Mouse (Mus musculus) limb, embryonic 15.5 days (tissue): ENCODE results near the gene Cwc25. TPM values are rescaled to one million over a fixed set of nuclear protein-coding genes. Genes with fewer than 3 reads are reported as not detected.

ENCODE experiments used
- ATAC-seq: fragments of 200-750 bp; cut with Nextera tagmentation; 2 replicates; pipeline ENCODE4 v1.8.0; 2017; ENCODE audit warnings: low read depth, moderate TSS enrichment; ENCODE audit not compliant: insufficient number of reproducible peaks, low FRiP score, low TSS enrichment
- H3K27ac ChIP-seq: fragments of 300-500 bp; sonication (generic); 2 replicates; pipeline ENCODE4 v1.5.1; 2015; ENCODE audit warnings: moderate library complexity, mild to moderate bottlenecking, inconsistent platforms
- H3K27me3 ChIP-seq: fragments of 300-500 bp; sonication (generic); 2 replicates; pipeline ENCODE4 v1.6.1; 2015; ENCODE audit warnings: inconsistent platforms
- H3K36me3 ChIP-seq: fragments of 300-500 bp; sonication (generic); 2 replicates; pipeline ENCODE4 v1.6.1; 2015; ENCODE audit warnings: inconsistent platforms
- H3K4me1 ChIP-seq: fragments of 300-500 bp; sonication (generic); 2 replicates; pipeline ENCODE4 v1.6.1; 2015; ENCODE audit warnings: inconsistent platforms
- H3K4me2 ChIP-seq: fragments of 300-500 bp; sonication (generic); 2 replicates; pipeline ENCODE4 v1.6.1; 2015; ENCODE audit warnings: mild to moderate bottlenecking, inconsistent platforms
- H3K4me3 ChIP-seq: fragments of 300-500 bp; sonication (generic); 2 replicates; pipeline ENCODE4 v1.5.1; 2015; ENCODE audit warnings: mild to moderate bottlenecking, inconsistent platforms
- H3K9ac ChIP-seq: fragments of 300-500 bp; sonication (generic); 2 replicates; pipeline ENCODE4 v1.6.1; 2015; ENCODE audit warnings: inconsistent platforms
- H3K9me3 ChIP-seq: fragments of 300-500 bp; sonication (generic); 2 replicates; pipeline ENCODE4 v1.6.1; 2016; ENCODE audit warnings: inconsistent platforms
- WGBS: fragments of 180-500 bp; shearing (Covaris S2); methylation state at CpG from one replicate; pipeline ENCODE4 v1.1.7; 2015; 5-methylcytosine and 5-hydroxymethylcytosine counted together
- polyA plus RNA-seq: library from polyadenylated mRNA; unstranded; fragments of >200 nt; fragmentation: Nextera tagmentation; extraction: Ambion mirVana; gene quantifications from 2 replicates; pipeline ENCODE4 v1.2.1, GENCODE M21; 2015

Cwc25 gene
- polyA plus RNA-seq, 1 experiment from 2014 or later, result 19.1 TPM

- Histone ChIP-seq H3K27me3 (no peaks in the 10 kb centered on the region), H3K4me2 (no peak overlapping the region), H3K4me3 (no peak overlapping the region), H3K9me3 (no peaks in the 10 kb centered on the region), H3K27ac (no peak overlapping the region), H3K36me3 (peaks cover 76% of the 10 kb centered on the region), H3K9ac (no peak overlapping the region), H3K4me1 (no peaks in the 10 kb centered on the region)
- ATAC-seq, result no peak
- 83% methylated on average over 6 of the region's 6 CpGs for WGBS
Observed at GRCm38 (mm10) chr11:97758942-97759341, 7.4 kb downstream of the Cwc25 start.

DNA sequence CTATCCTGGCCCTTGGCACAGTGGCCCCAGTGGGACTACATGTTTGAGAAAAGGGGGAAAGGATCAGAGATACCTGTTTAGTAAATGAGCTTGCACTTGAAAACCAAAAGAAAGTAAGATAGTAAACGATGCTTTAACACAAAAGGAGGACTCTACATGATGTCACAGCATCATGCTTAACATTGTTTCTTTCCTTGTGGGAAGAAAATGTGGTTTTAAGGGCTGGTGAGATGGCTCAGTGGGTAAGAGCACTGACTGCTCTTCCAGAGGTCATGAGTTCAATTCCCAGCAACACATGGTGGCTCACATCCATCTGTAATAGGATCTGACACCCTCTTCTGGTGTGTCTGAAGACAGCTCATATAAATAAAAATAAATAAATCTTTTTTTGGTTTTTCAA is 8.2 kb downstream of the Cwc25 start:
- WGBS, result 98% methylated on average over 1 of the region's 1 CpGs
- Histone ChIP-seq H3K4me1 (no peaks in the 10 kb centered on the region), H3K9me3 (no peaks in the 10 kb centered on the region), H3K27ac (no peak overlapping the region), H3K9ac (no peak overlapping the region), H3K4me2 (no peak overlapping the region), H3K4me3 (no peak overlapping the region), H3K36me3 (peaks cover 79% of the 10 kb centered on the region), H3K27me3 (no peaks in the 10 kb centered on the region)
- no peak for ATAC-seq

DNA sequence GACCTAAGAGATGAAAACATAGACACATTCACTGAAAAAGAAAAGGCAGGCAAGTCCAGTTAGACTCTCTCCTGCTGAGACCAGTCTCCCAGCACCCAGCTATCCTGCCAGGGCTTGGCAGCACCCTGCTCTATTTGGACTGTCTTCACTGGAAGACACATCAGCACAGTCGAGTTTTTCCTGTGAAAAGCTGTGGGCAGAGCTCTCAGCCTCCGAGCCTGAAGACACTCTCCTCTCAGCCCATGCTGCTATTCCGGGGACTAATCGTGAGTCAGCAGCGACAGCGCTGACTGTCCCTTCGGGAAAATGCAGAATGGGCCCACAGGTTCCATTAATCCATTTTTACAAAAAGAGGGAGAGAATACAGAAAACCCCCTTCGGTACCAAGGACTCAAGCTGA is 13.1 kb downstream of the Cwc25 start:
- no peaks in the 10 kb centered on the region for H3K27me3 ChIP-seq
- ATAC-seq, result no peak

GRCm38 (mm10) chr11:97748496-97748895 is 17.9 kb downstream of the Cwc25 start:
- Histone ChIP-seq H3K4me3 (no peak overlapping the region), H3K36me3 (peaks cover 69% of the 10 kb centered on the region)

More for the DNA sequence above, 13.1 kb downstream of the Cwc25 start:
- H3K36me3 ChIP-seq, result peaks cover 87% of the 10 kb centered on the region
- no peak overlapping the region for H3K4me2 ChIP-seq
- no peaks in the 10 kb centered on the region for H3K9me3 ChIP-seq
- H3K4me3 ChIP-seq, result no peak overlapping the region
- 94% methylated on average over 8 of the region's 8 CpGs for WGBS
- no peaks in the 10 kb centered on the region for H3K4me1 ChIP-seq
- H3K9ac ChIP-seq, result no peak overlapping the region
- no peak overlapping the region for H3K27ac ChIP-seq

DNA sequence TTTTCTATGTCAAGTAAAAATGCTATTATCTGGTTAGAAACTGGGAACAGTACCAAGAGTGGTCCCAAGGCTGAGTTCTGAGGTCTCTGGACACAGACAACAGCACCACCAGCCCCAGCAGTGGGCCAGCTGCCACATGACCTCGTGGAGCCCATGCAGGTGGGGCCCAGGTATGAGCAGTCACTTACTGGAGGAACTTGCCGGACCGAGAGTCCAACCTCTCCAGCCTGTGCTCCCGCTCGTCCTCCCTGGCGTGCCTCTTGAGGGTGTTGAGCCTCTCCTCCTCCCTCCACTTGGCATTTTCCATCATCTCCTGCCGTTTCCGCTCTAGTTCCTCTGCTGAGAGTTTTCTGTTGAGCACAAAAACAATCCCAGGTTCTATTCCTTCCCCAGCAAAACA is 18.6 kb downstream of the Cwc25 start:
- peaks cover 62% of the 10 kb centered on the region for H3K36me3 ChIP-seq
- no peak overlapping the region for H3K27ac ChIP-seq
- no peak overlapping the region for H3K4me2 ChIP-seq
- H3K9ac ChIP-seq, result no peak overlapping the region
- no peak for ATAC-seq
- H3K4me1 ChIP-seq, result peaks cover 12% of the 10 kb centered on the region
- 85% methylated on average over 8 of the region's 8 CpGs for WGBS
- H3K27me3 ChIP-seq, result no peaks in the 10 kb centered on the region
- H3K4me3 ChIP-seq, result no peak overlapping the region
- no peaks in the 10 kb centered on the region for H3K9me3 ChIP-seq

More at GRCm38 (mm10) chr11:97748496-97748895, 17.9 kb downstream of the Cwc25 start:
- H3K4me2 ChIP-seq, result no peak overlapping the region
- no peak overlapping the region for H3K27ac ChIP-seq
- no peak overlapping the region for H3K9ac ChIP-seq
- H3K4me1 ChIP-seq, result peaks cover 5% of the 10 kb centered on the region
- no peaks in the 10 kb centered on the region for H3K9me3 ChIP-seq
- WGBS, result 91% methylated on average over 5 of the region's 5 CpGs
- no peaks in the 10 kb centered on the region for H3K27me3 ChIP-seq
- ATAC-seq, result no peak

- peak overlapping the region; percentile 48 for H3K4me2 ChIP-seq
Observed at GRCm38 (mm10) chr11:97745331-97745721, 21.0 kb downstream of the Cwc25 start.

DNA sequence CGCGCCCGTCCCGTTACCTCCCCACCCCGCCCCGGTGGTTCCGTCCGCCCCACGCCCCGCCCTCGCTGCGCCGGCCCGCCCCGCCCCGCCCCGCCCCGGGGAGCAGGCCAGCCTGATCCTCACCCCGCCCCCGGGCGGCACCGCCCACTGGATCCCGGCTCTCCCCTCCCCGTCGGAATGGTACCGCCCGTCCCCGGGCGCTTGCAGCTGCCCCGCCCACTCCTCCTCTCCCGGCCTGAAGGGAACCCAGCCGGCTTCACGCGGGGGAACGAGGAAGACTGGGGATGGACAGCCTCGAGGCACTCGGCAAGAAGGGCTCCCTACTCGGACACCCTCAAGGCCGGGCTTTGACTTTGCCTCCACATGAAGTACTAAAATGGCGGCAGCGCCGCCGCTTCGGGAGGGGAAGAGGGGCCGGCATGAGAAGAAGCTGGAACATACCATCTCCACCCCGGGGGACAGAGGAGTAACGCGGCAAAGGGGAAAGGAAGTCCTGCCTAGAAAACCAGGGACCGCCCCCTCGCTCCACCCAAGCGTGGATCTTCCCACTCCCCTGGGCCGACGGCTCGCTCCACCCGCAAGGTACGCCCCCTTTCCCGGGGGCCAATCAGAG is 21.5 kb downstream of the Cwc25 start:
- H3K4me2 ChIP-seq, result peak overlapping the region; percentile 62
- H3K9ac ChIP-seq, result peak overlapping the region; percentile 80
- peak overlapping the region; percentile 80 for H3K4me3 ChIP-seq
- ATAC-seq, result peak; percentile 95
- peaks cover 28% of the 10 kb centered on the region for H3K4me1 ChIP-seq
- no peaks in the 10 kb centered on the region for H3K27me3 ChIP-seq
- peak overlapping the region; percentile 96 for H3K27ac ChIP-seq
- H3K36me3 ChIP-seq, result peaks cover 37% of the 10 kb centered on the region
- H3K9me3 ChIP-seq, result no peaks in the 10 kb centered on the region
- WGBS, result under 1% methylated on average over 55 of the region's 57 CpGs

More at GRCm38 (mm10) chr11:97745331-97745721, 21.0 kb downstream of the Cwc25 start:
- H3K4me1 ChIP-seq, result peaks cover 23% of the 10 kb centered on the region
- H3K27me3 ChIP-seq, result no peaks in the 10 kb centered on the region
- peaks cover 41% of the 10 kb centered on the region for H3K36me3 ChIP-seq
- H3K9me3 ChIP-seq, result no peaks in the 10 kb centered on the region
- H3K27ac ChIP-seq, result no peak overlapping the region
- no peak overlapping the region for H3K9ac ChIP-seq
- ATAC-seq, result no peak
- WGBS, result 10% methylated on average over 13 of the region's 13 CpGs
- H3K4me3 ChIP-seq, result peak overlapping the region; percentile 80

DNA sequence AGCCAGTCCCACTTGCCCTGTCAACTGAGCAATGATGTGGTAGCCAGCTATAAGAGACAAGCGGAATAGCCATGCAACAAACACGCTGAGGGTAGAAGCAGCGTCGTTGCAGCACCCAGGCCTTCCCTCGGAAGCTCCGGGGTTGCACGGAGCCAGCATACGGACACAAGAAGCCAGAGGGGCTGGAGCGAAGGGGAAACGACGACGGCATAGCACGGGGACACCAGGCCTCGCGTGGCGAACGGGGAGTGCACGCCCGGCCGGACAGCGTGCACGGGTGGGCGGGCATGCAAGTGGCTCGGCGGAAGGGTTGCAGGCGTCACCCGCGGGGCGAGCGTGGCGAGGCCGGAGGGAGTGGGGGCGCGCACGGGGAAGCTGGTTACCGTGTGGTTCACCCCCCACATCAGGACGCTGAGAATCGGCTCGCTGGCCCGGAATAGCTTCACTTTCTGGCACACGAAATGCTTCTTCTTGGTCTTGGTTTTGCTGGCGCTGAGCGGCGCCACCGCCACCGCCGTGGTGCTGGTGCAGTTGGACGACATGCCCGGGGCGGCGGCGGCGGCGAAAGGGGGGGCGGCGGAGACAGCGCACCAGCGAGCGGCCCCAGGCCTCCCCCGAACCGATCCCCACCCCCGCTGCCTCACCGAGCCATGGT is 22.2 kb downstream of the Cwc25 start, which contains the start of gene Pip4k2b:
Gene Pip4k2b, minus strand, starts transcription at position 642 of the 655 bp plus-strand sequence.
- under 1% methylated on average over 60 of the region's 63 CpGs for WGBS
- Histone ChIP-seq H3K4me2 (peak within 1 kb of the TSS; percentile 62), H3K4me3 (peak within 1 kb of the TSS; percentile 80), H3K4me1 (peaks cover 28% of the 10 kb centered on the region), H3K27ac (peak within 1 kb of the TSS; percentile 96), H3K36me3 (peaks cover 31% of the 10 kb centered on the region), H3K9ac (peak within 1 kb of the TSS; percentile 80), H3K9me3 (no peaks in the 10 kb centered on the region), H3K27me3 (no peaks in the 10 kb centered on the region)
- peak; percentile 27; the same call in 1 of the 2 replicates for ATAC-seq

GRCm38 (mm10) chr11:97743423-97743822 is 22.9 kb downstream of the Cwc25 start:
- Histone ChIP-seq H3K4me2 (peak overlapping the region; percentile 62), H3K4me1 (peaks cover 28% of the 10 kb centered on the region), H3K27ac (peak overlapping the region; percentile 86; the same call in 1 of the 2 replicates), H3K36me3 (peaks cover 26% of the 10 kb centered on the region), H3K9me3 (no peaks in the 10 kb centered on the region), H3K4me3 (peak overlapping the region; percentile 80), H3K27me3 (no peaks in the 10 kb centered on the region), H3K9ac (peak overlapping the region; percentile 80)
- ATAC-seq, result no peak
- 31% methylated on average over 9 of the region's 9 CpGs for WGBS

DNA sequence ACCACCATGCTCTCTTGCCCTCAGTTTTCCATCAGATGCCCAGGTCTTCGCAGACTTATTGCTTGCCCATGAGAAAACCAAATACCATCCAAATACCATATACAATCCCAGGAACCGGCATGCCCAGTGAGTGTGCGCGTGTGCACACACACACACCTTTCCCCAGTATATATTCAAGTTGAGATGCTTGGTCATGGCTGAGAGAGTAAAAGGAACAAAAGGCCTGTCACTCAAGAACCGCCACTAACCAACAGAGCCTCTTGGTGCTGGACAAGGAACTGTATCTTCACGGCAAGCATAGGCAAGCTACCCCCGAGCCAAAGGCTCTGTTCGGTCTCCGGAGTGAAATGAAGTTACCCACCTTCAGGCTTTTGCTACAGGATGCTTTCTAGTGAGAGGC is 23.8 kb downstream of the Cwc25 start:
- ATAC-seq, result no peak
- Histone ChIP-seq H3K36me3 (peaks cover 18% of the 10 kb centered on the region), H3K9me3 (no peaks in the 10 kb centered on the region), H3K4me3 (peak overlapping the region; percentile 80; the same call in 1 of the 2 replicates), H3K4me2 (peak overlapping the region; percentile 62), H3K4me1 (peaks cover 33% of the 10 kb centered on the region), H3K9ac (no peak overlapping the region), H3K27me3 (no peaks in the 10 kb centered on the region), H3K27ac (no peak overlapping the region)
- WGBS, result 86% methylated on average over 9 of the region's 9 CpGs

GRCm38 (mm10) chr11:97742157-97742556 is 24.2 kb downstream of the Cwc25 start:
- Histone ChIP-seq H3K36me3 (peaks cover 14% of the 10 kb centered on the region), H3K4me2 (0 out of 2 replicates have a peak overlapping the region, but pooled peaks have one; percentile 62), H3K4me1 (peaks cover 35% of the 10 kb centered on the region), H3K9me3 (no peaks in the 10 kb centered on the region), H3K27me3 (no peaks in the 10 kb centered on the region), H3K27ac (no peak overlapping the region), H3K9ac (no peak overlapping the region), H3K4me3 (no peak overlapping the region)
- WGBS, result 89% methylated on average over 5 of the region's 5 CpGs
- no peak for ATAC-seq

- Histone ChIP-seq H3K36me3 (no peaks in the 10 kb centered on the region), H3K9ac (no peak overlapping the region)
- WGBS, result 47% methylated on average over 7 of the region's 7 CpGs
Observed at GRCm38 (mm10) chr11:97740190-97740589, 26.2 kb downstream of the Cwc25 start.

More at GRCm38 (mm10) chr11:97740190-97740589, 26.2 kb downstream of the Cwc25 start:
- H3K4me3 ChIP-seq, result no peak overlapping the region
- ATAC-seq, result no peak
- no peaks in the 10 kb centered on the region for H3K9me3 ChIP-seq
- no peak overlapping the region for H3K4me2 ChIP-seq
- no peak overlapping the region; the same call in 1 of the 2 replicates for H3K27ac ChIP-seq
- no peaks in the 10 kb centered on the region for H3K27me3 ChIP-seq
- H3K4me1 ChIP-seq, result peaks cover 35% of the 10 kb centered on the region
